Mouse (Mus musculus) lung, adult 2 months (tissue): ENCODE results near the gene Simc1. TPM values are rescaled to one million over a fixed set of nuclear protein-coding genes. Genes with fewer than 3 reads are reported as not detected.
A peak's percentile ranks its signal among the peaks of the same experiment; 100 is the strongest.

Source experiments
- DNase-seq: peaks from one replicate; pipeline ENCODE4 v3.0.0; 2022
- H3K4me1 ChIP-seq: fragments of 200-500 bp; 2 replicates; pipeline ENCODE4 v1.6.1; 2011; ENCODE audit warnings: low read length; ENCODE audit not compliant: control insufficient read depth, insufficient read depth
- H3K4me3 ChIP-seq: fragments of 200-500 bp; replicated peaks from 2 replicates; pipeline ENCODE3; 2011; ENCODE audit warnings: low read depth, mild to moderate bottlenecking, control low read depth, low read length; ENCODE audit errors: extremely low read depth
- CTCF ChIP-seq: fragments of 200-500 bp; IDR thresholded peaks from 2 replicates; pipeline ENCODE4 v1.5.1; 2011; ENCODE audit warnings: mild to moderate bottlenecking, low read length, control low read depth; ENCODE audit not compliant: insufficient read depth
- POLR2A ChIP-seq: fragments of 200-500 bp; IDR thresholded peaks from 2 replicates; pipeline ENCODE4 v1.6.1; 2011; ENCODE audit warnings: low read depth, mild to moderate bottlenecking, control low read depth, low read length, borderline replicate concordance; ENCODE audit errors: extremely low read depth
- WGBS: fragments of 180-500 bp; shearing (Covaris S2); methylation state at CpG from one replicate; pipeline ENCODE4 v1.1.7; 2018; 5-methylcytosine and 5-hydroxymethylcytosine counted together
- polyA plus RNA-seq: library from polyadenylated mRNA; depleted of rRNA; stranded (reverse); fragments of >200 nt; gene quantifications from 2 replicates; pipeline ENCODE4 v1.2.3, GENCODE M21; 2012

Simc1 gene
- polyA plus RNA-seq, 1 experiment = 4.8 TPM

GRCm38 (mm10) chr13:54577652-54578507 lies 74.3 kb downstream of the Simc1 start:
- Histone ChIP-seq H3K4me1 (peaks cover 12% of the 10 kb centered on the region), H3K4me3 (no peak overlapping the region)
- TF ChIP-seq CTCF = no peak
- no peak for TF ChIP-seq POLR2A
- 76% methylated on average over 21 of the region's 21 CpGs for WGBS
- no peak for DNase-seq

DNA sequence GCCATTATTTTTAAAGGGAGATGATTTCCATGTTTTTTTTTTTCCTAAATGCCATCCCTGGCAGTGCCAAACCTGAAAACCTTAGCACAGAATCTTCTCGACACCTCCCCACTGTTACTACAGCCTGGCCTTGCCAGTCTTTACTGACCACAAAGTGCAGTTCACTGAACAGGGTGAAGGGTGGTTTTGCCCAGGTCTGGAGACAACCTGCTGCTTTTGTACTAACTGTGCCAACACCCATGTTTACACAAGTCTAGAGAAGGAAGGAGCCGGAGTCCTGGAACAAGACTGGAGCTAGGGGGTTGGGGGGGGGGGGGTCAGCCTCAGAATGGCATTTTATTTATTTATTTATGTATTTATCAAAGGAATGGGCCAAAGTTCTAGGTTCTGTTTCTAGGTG lies 77.8 kb downstream of the Simc1 start:
- no peak for DNase-seq
- H3K4me1 ChIP-seq = peaks cover 9% of the 10 kb centered on the region
- no peak for TF ChIP-seq CTCF
- no peak for TF ChIP-seq POLR2A
- no peak overlapping the region for H3K4me3 ChIP-seq
- 40% methylated on average over 2 of the region's 2 CpGs for WGBS

GRCm38 (mm10) chr13:54582126-54582525 lies 78.5 kb downstream of the Simc1 start:
- Histone ChIP-seq H3K4me3 (no peak overlapping the region), H3K4me1 (peaks cover 9% of the 10 kb centered on the region)
- WGBS = 42% methylated on average over 10 of the region's 10 CpGs
- no peak for DNase-seq
- TF ChIP-seq POLR2A = no peak
- no peak for TF ChIP-seq CTCF

- H3K4me1 ChIP-seq = peaks cover 9% of the 10 kb centered on the region
- H3K4me3 ChIP-seq = no peak overlapping the region
- TF ChIP-seq CTCF = no peak
- TF ChIP-seq POLR2A = no peak
- DNase-seq = no peak
- WGBS = 76% methylated on average over 5 of the region's 5 CpGs
Observed at GRCm38 (mm10) chr13:54582860-54583259, 79.3 kb downstream of the Simc1 start.

DNA sequence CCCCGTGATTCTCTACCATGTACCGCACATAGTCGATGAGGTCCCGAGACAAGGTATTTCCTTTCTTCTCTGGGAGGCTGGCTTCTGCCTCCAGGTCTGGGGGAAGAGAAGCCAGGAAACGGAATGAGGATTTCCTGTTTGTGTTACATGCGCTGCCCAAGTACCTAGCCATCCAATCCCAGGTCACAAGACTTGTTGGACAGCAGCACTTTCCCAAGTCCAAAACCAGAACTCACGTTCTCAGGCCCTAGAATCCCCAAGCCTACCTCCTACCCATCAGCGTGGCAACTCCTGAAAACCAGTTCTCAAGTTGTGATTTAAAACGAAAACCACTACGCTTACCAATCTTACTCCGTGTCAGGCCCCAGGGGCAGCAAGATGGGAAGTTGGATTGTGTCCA lies 82.3 kb downstream of the Simc1 start:
- no peak for TF ChIP-seq POLR2A
- no peak for TF ChIP-seq CTCF
- Histone ChIP-seq H3K4me3 (no peak overlapping the region), H3K4me1 (peaks cover 8% of the 10 kb centered on the region)
- DNase-seq = no peak
- 62% methylated on average over 11 of the region's 11 CpGs for WGBS

DNA sequence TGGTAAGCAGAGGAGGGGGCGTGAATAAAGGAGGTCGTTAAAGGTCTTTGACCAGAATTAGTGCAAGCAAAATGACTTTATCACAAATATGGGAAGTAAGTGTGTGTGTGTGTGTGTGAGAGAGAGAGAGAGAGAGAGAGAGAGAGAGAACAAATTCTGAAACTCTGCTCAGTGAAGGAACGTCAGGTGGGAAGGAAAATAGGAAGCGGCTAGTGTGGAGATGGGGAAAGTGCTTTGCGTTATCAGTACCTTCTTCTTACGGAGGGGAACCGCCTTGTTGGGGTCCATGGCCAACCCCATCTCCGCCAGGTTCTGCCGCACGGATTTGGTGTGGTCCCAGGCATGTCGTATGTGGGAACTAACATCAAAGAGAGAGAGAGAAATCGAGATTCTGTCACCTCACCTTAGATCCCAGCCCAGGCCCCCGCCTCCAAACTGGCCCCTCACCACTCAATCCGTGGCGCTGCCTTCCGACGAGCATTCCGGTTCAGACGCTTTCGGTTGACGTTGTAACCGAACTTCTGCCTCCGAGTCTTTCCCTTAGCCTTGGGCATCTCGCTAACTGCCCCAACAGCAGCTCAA lies 85.9 kb downstream of the Simc1 start:
- TF ChIP-seq POLR2A (no peak), CTCF (no peak)
- H3K4me3 ChIP-seq = peak overlapping the region; percentile 89
- H3K4me1 ChIP-seq = no peaks in the 10 kb centered on the region; the same call in 1 of the 2 replicates
- no peak for DNase-seq
- WGBS = under 1% methylated on average over 24 of the region's 24 CpGs

DNA sequence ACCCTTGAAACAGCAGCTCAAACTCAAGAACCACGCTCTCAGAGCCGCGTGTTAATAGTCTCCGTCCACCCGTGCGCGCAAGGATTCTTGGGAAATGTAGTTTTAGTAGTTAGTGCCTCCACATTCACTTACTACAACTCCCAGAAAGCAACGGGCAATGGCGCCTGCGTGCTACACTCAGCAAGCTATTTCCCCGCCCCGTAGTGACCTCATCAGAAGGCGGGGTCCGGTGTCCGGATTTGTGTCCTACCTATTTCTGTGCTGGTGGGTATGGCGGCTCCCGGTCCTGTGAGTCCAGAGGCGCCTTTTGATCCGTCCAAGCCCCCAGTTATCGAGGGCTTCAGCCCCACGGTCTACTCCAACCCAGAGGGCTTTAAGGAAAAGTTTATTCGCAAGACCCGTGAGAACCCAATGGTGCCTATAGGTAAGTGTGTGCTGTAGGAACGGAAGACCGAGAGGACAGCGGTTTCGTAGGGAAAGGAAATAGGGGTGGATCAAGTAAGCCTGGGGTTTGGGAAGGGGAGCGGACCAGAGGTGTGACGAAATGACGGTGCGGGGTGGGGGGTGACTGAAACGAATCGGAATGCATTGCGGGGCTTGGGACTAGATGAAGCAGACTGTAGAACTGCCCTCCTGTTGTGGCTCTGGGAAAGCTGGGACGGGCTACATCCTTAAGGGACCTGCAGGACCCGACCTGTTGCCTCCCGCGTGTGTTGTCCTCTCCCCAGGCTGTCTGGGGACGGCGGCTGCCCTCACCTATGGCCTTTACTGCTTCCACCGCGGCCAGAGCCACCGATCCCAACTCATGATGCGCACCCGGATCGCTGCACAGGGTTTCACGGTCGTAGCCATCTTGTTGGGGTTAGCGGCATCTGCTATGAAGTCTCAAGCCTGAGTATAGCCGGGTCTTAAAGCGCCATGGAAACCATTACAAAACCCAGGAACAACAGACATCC lies 86.7 kb downstream of the Simc1 start, which contains the start of the genes Nop16 and Higd2a:
Gene Nop16, minus strand, starts transcription at position 95 of the 956 bp plus-strand sequence.
Gene Higd2a, plus strand, starts transcription at position 212 of the 956 bp plus-strand sequence.
- under 1% methylated on average over 51 of the region's 51 CpGs for WGBS
- peak within 1 kb of the TSS; percentile 89 for H3K4me3 ChIP-seq

DNA sequence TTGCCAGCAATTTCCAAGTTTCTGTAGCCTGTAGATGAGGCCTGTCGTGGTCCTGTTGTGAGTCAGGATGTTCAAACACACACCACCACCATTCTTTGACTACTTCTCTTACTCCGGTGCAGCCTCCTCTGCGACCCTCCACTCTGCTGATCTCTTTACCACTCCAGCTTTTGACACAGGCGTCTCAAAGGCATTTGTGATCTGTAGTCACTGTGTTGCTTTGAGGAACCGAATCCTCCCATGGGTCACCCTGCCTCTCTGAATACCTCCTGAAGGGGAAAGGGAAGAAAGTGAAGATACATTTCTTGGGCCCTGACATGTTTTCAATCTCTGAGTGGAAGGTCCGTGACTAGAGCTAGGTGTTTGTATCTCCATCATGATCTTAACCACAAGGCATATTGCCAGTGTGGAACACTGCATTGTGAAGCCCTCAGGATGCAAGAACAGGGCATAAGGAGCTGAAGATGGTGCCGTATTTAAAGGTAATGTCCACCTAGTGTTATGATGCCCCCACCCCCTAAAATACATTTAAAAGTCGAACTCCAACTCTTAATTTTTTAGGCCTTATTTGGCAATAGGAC lies 88.3 kb downstream of the Simc1 start:
- no peak for TF ChIP-seq CTCF
- WGBS = 85% methylated on average over 8 of the region's 8 CpGs
- no peak overlapping the region for H3K4me3 ChIP-seq
- no peak for DNase-seq
- no peaks in the 10 kb centered on the region; the same call in 1 of the 2 replicates for H3K4me1 ChIP-seq

More for the DNA sequence above, 86.7 kb downstream of the Simc1 start, which contains the start of the genes Nop16 and Higd2a:
- peak; percentile 96 for DNase-seq
- no peaks in the 10 kb centered on the region; the same call in 1 of the 2 replicates for H3K4me1 ChIP-seq
- TF ChIP-seq POLR2A (peak; percentile 42; the same call in 1 of the 2 replicates), CTCF (no peak)
